Comparison of ENCODE assay signal across 9 mouse cellular contexts in the genomic region with DNA sequence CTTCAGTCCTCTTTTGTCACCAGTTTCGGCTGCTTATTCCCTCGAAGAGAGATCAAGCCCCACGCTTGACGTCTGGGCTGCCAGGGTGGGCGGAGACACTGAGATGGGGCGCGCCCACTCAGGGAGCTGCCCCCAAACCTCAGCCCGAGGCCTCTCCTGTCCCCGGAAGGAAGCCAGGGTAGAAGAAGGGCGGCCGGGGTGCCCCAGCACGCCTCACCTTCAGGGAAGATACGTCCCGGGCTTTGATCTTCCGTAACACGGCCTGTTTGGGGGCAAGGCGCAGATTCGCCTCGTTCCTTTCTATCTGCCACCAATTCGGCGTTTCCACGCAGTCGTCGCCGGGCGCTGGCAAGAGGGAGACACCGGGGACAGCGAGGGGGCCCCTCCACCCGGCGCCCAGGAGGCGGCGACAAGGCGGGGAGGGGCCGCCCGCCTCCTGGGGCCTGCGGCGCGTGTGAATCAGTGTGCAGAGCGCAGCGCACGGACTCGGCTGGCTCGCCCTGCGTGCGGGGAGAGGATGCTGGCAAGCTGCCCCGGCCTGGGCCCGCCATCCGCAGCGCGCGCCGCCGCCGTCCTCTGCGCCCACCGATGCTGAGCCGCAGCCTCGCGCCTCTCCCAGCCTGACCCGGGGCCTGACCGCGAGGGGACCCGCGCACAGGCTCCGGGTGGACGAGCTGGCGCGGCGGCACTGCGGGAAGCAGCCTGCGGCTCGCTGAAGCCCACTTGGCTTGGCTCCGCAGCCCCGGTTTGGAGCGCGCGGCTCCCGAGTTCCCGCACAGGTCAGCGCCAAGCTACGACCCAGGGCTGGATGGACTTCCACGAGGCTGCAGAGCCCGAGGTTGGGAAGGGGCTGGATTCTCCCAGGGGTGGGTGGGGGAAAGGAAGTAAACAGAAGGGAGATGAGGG. TPM values are rescaled to one million over a fixed set of nuclear protein-coding genes. Genes with fewer than 3 reads are reported as not detected.
A peak's percentile ranks its signal among the peaks of the same experiment; 100 is the strongest.
DNase-seq lines count a peak whose midpoint lies in the region; ATAC-seq and TF ChIP-seq lines count a peak whose summit lies in the region.
"Had no signal": no experiment of that assay in that cellular context is flagged by ENCODE, and none has a peak within 500 bp of the region (broad histone marks: within the 10 kb centered on the region; RNA-seq: fewer than 3 reads in every experiment).

A gene (plus strand): TSS at position 163 of the 906 bp plus-strand sequence.

- no peak for TF ChIP-seq CTCF in bone marrow macrophage, adult 2 months (IDR thresholded peaks at IDR 0.05; ENCODE audit: low read depth, low read length)
- no peak for TF ChIP-seq CTCF in embryonic fibroblast, embryonic 13.5 days (IDR thresholded peaks at IDR 0.05; ENCODE audit: borderline replicate concordance, insufficient read depth, low read length)

- peak; percentile 71 to 72 for DNase-seq in B cell, adult 2 months
- peak; percentile 60 for DNase-seq in layer of hippocampus, adult 11-12 months (ENCODE audit: low spot score)
- peak; percentile 69 for DNase-seq in neural tube, embryonic 11.5 days (ENCODE audit: low spot score)

- H3K27ac ChIP-seq in bone marrow macrophage, adult 2 months (ENCODE audit: insufficient read depth, low read depth, low read length) = no peak within 1 kb of the TSS
- no peak within 1 kb of the TSS for H3K27ac ChIP-seq in embryonic fibroblast, embryonic 13.5 days (ENCODE audit: insufficient read depth, low read length)
- H3K27ac ChIP-seq in heart, embryonic 13.5 days (replicated peaks) = peak within 1 kb of the TSS; percentile 2
- no peak within 1 kb of the TSS for H3K27ac ChIP-seq in liver, embryonic 16.5 days (ENCODE audit: low read length)
- no peak within 1 kb of the TSS for H3K27ac ChIP-seq in neural tube, embryonic 11.5 days (ENCODE audit: low read depth, low read length)
- H3K27ac ChIP-seq in stomach, embryonic 16.5 days (ENCODE audit: low read length) = peak within 1 kb of the TSS; percentile 55

- peak; percentile 62; the same call in 1 of the 2 replicates for ATAC-seq in heart, embryonic 13.5 days (ENCODE audit: extremely low read depth, insufficient number of reproducible peaks, low FRiP score, low TSS enrichment)
- peak; percentile 41; the same call in 1 of the 2 replicates for ATAC-seq in liver, embryonic 16.5 days (ENCODE audit: low read depth)
- ATAC-seq in neural tube, embryonic 11.5 days (ENCODE audit: insufficient read depth, low FRiP score, low TSS enrichment) = peak; percentile 76
- peak; percentile 85 for ATAC-seq in stomach, embryonic 16.5 days (ENCODE audit: insufficient read depth, low FRiP score)

- H3K4me1 ChIP-seq in bone marrow macrophage, adult 2 months (ENCODE audit: control insufficient read depth, insufficient read depth, low read length) = peaks cover 7% of the 10 kb centered on the region
- H3K4me1 ChIP-seq in embryonic fibroblast, embryonic 13.5 days (ENCODE audit: control insufficient read depth, insufficient read depth, low read length) = no peaks in the 10 kb centered on the region
- peaks cover 26% of the 10 kb centered on the region for H3K4me1 ChIP-seq in heart, embryonic 13.5 days
- no peaks in the 10 kb centered on the region; the same call in 1 of the 2 replicates for H3K4me1 ChIP-seq in liver, embryonic 16.5 days (ENCODE audit: control insufficient read depth, low read depth, low read length)
- no peaks in the 10 kb centered on the region for H3K4me1 ChIP-seq in neural tube, embryonic 11.5 days (ENCODE audit: control insufficient read depth, insufficient read depth, low read length)
- H3K4me1 ChIP-seq in stomach, embryonic 16.5 days (ENCODE audit: control insufficient read depth, insufficient read depth, low read length) = peaks cover 17% of the 10 kb centered on the region

- WGBS in heart, embryonic 13.5 days = 2% methylated on average over 82 of the region's 83 CpGs
- WGBS in liver, embryonic 16.5 days (ENCODE audit: insufficient replicate concordance) = 2% methylated on average over 69 of the region's 83 CpGs
- under 1% methylated on average over 74 of the region's 83 CpGs for WGBS in neural tube, embryonic 11.5 days
- under 1% methylated on average over 82 of the region's 83 CpGs for WGBS in stomach, embryonic 16.5 days

- H3K9me3 ChIP-seq in heart, embryonic 13.5 days = peaks cover 5% of the 10 kb centered on the region; the same call in 1 of the 2 replicates
- H3K9me3 ChIP-seq in liver, embryonic 16.5 days (replicated peaks; ENCODE audit: control insufficient read depth, low read length) = no peaks in the 10 kb centered on the region
- H3K9me3 ChIP-seq in neural tube, embryonic 11.5 days (ENCODE audit: control insufficient read depth, low read length) = no peaks in the 10 kb centered on the region
- H3K9me3 ChIP-seq in stomach, embryonic 16.5 days (replicated peaks; ENCODE audit: control insufficient read depth, low read length) = 0 out of 2 replicates have a peak, but pooled peaks cover 4% of the 10 kb centered on the region

- H3K9ac ChIP-seq in heart, embryonic 13.5 days = peak within 1 kb of the TSS; percentile 86
- H3K9ac ChIP-seq in liver, embryonic 16.5 days (ENCODE audit: low read depth, low read length) = peak within 1 kb of the TSS; percentile 12; the same call in 1 of the 2 replicates
- H3K9ac ChIP-seq in neural tube, embryonic 11.5 days (ENCODE audit: low read length) = peak within 1 kb of the TSS; percentile 68
- H3K9ac ChIP-seq in stomach, embryonic 16.5 days (ENCODE audit: low read length) = peak within 1 kb of the TSS; percentile 84

- no peak for TF ChIP-seq POLR2A in bone marrow macrophage, adult 2 months (IDR thresholded peaks at IDR 0.05; ENCODE audit: borderline replicate concordance, low read depth, low read length)
- peak; percentile 55 for TF ChIP-seq POLR2A in embryonic fibroblast, embryonic 13.5 days (IDR thresholded peaks at IDR 0.05; ENCODE audit: low read depth, low read length)

- peak within 1 kb of the TSS; percentile 96 for H3K4me2 ChIP-seq in heart, embryonic 13.5 days
- H3K4me2 ChIP-seq in liver, embryonic 16.5 days (ENCODE audit: low read depth, low read length) = peak within 1 kb of the TSS; percentile 66
- H3K4me2 ChIP-seq in neural tube, embryonic 11.5 days (ENCODE audit: low read depth) = peak within 1 kb of the TSS; percentile 82
- H3K4me2 ChIP-seq in stomach, embryonic 16.5 days (ENCODE audit: low read depth, low read length) = peak within 1 kb of the TSS; percentile 91

- H3K36me3 ChIP-seq in heart, embryonic 13.5 days = peaks cover 3% of the 10 kb centered on the region; the same call in 1 of the 2 replicates
- no peaks in the 10 kb centered on the region for H3K36me3 ChIP-seq in liver, embryonic 16.5 days (ENCODE audit: control insufficient read depth, insufficient read depth)
- H3K36me3 ChIP-seq in neural tube, embryonic 11.5 days (ENCODE audit: control insufficient read depth, insufficient read depth, low read length) = no peaks in the 10 kb centered on the region
- no peaks in the 10 kb centered on the region for H3K36me3 ChIP-seq in stomach, embryonic 16.5 days (ENCODE audit: control insufficient read depth, insufficient read depth, low read length)

- peak within 1 kb of the TSS; percentile 69 for H3K4me3 ChIP-seq in bone marrow macrophage, adult 2 months (ENCODE audit: insufficient read depth, low read length)
- peak within 1 kb of the TSS; percentile 61 for H3K4me3 ChIP-seq in embryonic fibroblast, embryonic 13.5 days (ENCODE audit: insufficient read depth, low read length)
- peak within 1 kb of the TSS; percentile 69 for H3K4me3 ChIP-seq in heart, embryonic 13.5 days
- H3K4me3 ChIP-seq in liver, embryonic 16.5 days (ENCODE audit: low read depth, low read length) = peak within 1 kb of the TSS; percentile 52
- H3K4me3 ChIP-seq in neural tube, embryonic 11.5 days (ENCODE audit: low read depth, low read length) = peak within 1 kb of the TSS; percentile 47
- peak within 1 kb of the TSS; percentile 66 for H3K4me3 ChIP-seq in stomach, embryonic 16.5 days (replicated peaks; ENCODE audit: low read length)

- H3K27me3 ChIP-seq in heart, embryonic 13.5 days (replicated peaks) = no peaks in the 10 kb centered on the region
- H3K27me3 ChIP-seq in liver, embryonic 16.5 days (ENCODE audit: control insufficient read depth, insufficient read depth, low read depth, low read length) = peaks cover 16% of the 10 kb centered on the region
- H3K27me3 ChIP-seq in neural tube, embryonic 11.5 days (ENCODE audit: control insufficient read depth, insufficient read depth, low read length) = 0 out of 2 replicates have a peak, but pooled peaks cover 2% of the 10 kb centered on the region
- H3K27me3 ChIP-seq in stomach, embryonic 16.5 days (ENCODE audit: control insufficient read depth, insufficient read depth, low read length) = no peaks in the 10 kb centered on the region
- H3K27me3 ChIP-seq: CH12.LX had no signal

RNA-seq across cellular contexts. Expression of the gene that starts here (rescaled TPM):
- polyA plus RNA-seq in bone marrow macrophage, adult 2 months (2012; ENCODE audit: insufficient read depth, insufficient read length, missing spikeins) = 5.5 and 7.2 TPM in 2 replicates
- 21.9 and 22.0 TPM in 2 replicates for polyA plus RNA-seq in embryonic fibroblast, embryonic 13.5 days (2011; ENCODE audit: insufficient read length, low read depth, missing spikeins)
- 4.2 and 4.4 TPM in 2 replicates for polyA plus RNA-seq in heart, embryonic 13.5 days (2015; fragmentation: Nextera tagmentation; extraction: Ambion mirVana)
- 1.0 and 1.1 TPM in 2 replicates for polyA plus RNA-seq in liver, embryonic 16.5 days (2015; fragmentation: Nextera tagmentation; extraction: Ambion mirVana)
- 4.1 and 5.8 TPM in 2 replicates for polyA plus RNA-seq in neural tube, embryonic 11.5 days (2014; fragmentation: Nextera tagmentation; extraction: Ambion mirVana)
- 7.7 and 8.7 TPM in 2 replicates for polyA plus RNA-seq in stomach, embryonic 16.5 days (2015; fragmentation: Nextera tagmentation; extraction: Ambion mirVana)

Comparison
In these comparisons a context has a peak if more than half of its experiments do, and no peak if none do; other contexts are left out.
1. H3K27ac ChIP-seq: peak in heart, embryonic 13.5 days (single experiment) and stomach, embryonic 16.5 days (single experiment); none in bone marrow macrophage, adult 2 months (single experiment), embryonic fibroblast, embryonic 13.5 days (single experiment), liver, embryonic 16.5 days (single experiment) and neural tube, embryonic 11.5 days (single experiment).
2. H3K9ac ChIP-seq: peak in every context shown above with its lines; median percentile 86 in heart, embryonic 13.5 days; 84 in stomach, embryonic 16.5 days; 68 in neural tube, embryonic 11.5 days; 12 in liver, embryonic 16.5 days.
3. Peak in every context shown above with its lines, with median percentiles within 50 percentile points of each other: DNase-seq, H3K4me3 ChIP-seq, ATAC-seq and H3K4me2 ChIP-seq.